Mouse (Mus musculus) megakaryocyte, embryonic 14.5 days (primary cell): ENCODE measurements around the gene Arid5b. TPM values are rescaled to one million over a fixed set of nuclear protein-coding genes. Genes with fewer than 3 reads are reported as not detected.
A peak's percentile ranks its signal among the peaks of the same experiment; 100 is the strongest.

Experiments used
- H3K27me3 ChIP-seq: replicated peaks from 2 replicates; pipeline ENCODE3; 2012; ENCODE audit warnings: inconsistent platforms
- H3K36me3 ChIP-seq: replicated peaks from 2 replicates; pipeline ENCODE3; 2012; ENCODE audit warnings: low read length, inconsistent platforms, mixed read lengths
- H3K4me1 ChIP-seq: 2 replicates; pipeline ENCODE4 v1.6.1; 2012; ENCODE audit warnings: inconsistent platforms
- H3K4me3 ChIP-seq: replicated peaks from 2 replicates; pipeline ENCODE3; 2012; ENCODE audit warnings: moderate library complexity, mild to moderate bottlenecking, inconsistent platforms
- H3K9me3 ChIP-seq: 2 replicates; pipeline ENCODE4 v1.6.1; 2012; ENCODE audit warnings: inconsistent platforms
- FLI1 ChIP-seq: IDR thresholded peaks from 2 replicates; pipeline ENCODE4 v1.6.1; 2012; ENCODE audit warnings: low read length, inconsistent platforms, mixed read lengths
- GATA1 ChIP-seq: IDR thresholded peaks from 3 replicates; pipeline ENCODE4 v1.6.1; 2012; ENCODE audit warnings: mixed read lengths, low read length, inconsistent platforms, borderline replicate concordance
- polyA plus RNA-seq: library from polyadenylated mRNA; stranded (reverse); fragments of >175 nt; gene quantifications from 2 replicates; pipeline ENCODE4 v1.2.3, GENCODE M21; 2012; ENCODE audit warnings: low replicate concordance; ENCODE audit not compliant: insufficient read depth

The Arid5b gene
- polyA plus RNA-seq, 1 experiment = 0.63 TPM

GRCm38 (mm10) chr10:68289465-68289864, 10.9 kb upstream of the Arid5b start:
- H3K9me3 ChIP-seq = peaks cover 22% of the 10 kb centered on the region
- H3K27me3 ChIP-seq = no peaks in the 10 kb centered on the region
- no peaks in the 10 kb centered on the region for H3K36me3 ChIP-seq
- H3K4me3 ChIP-seq = no peak overlapping the region
- peaks cover 17% of the 10 kb centered on the region for H3K4me1 ChIP-seq
- TF ChIP-seq FLI1 (no peak), GATA1 (no peak)

DNA sequence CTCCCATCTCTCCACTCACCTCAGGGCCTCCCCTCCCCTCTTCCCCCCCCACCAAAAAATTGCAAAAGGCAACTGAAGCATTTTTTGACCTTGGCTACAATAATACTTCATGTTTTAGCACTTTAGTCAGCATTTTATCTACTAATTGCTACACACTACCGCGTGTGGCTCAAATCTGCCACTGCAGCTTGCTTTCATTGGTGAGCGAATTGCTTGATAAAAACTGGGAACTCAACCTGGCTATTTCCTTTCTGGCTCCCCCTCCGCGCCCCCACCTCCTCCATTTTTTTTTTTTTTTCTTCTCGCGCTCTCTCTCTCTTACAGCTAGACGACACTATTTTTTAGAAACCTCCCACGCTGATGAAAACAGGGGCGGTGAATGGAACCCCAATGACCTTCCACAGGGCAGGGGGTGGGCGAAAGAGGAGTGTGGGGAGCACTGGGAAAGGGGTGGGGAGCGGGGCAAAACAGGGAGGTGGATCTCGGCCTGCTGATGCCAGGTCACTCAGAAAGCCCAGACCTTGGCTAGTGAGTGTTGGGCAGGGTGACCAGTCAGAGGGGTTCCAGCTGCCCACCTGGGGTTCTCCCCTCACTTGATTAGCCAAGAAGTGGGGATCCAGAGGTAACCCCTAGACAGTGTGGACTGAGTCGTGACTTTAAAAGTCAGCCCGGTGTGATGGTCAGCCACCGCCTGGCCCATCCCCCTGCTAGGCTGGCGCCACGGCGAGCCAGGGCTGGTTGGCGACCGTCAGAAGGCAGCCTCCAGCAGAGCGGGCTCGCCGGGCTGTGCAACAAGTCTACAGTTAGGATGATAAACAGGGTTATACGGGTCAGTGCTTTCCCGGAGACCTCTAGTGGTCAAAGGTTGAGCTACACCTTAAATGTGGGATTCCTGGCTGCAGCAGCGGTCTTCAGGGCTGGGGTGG, 4.2 kb upstream of the Arid5b start:
- no peaks in the 10 kb centered on the region for H3K9me3 ChIP-seq
- H3K36me3 ChIP-seq = no peaks in the 10 kb centered on the region
- H3K27me3 ChIP-seq = no peaks in the 10 kb centered on the region
- H3K4me3 ChIP-seq = peak overlapping the region; percentile 93
- TF ChIP-seq FLI1 (no peak), GATA1 (no peak)
- H3K4me1 ChIP-seq = peaks cover 52% of the 10 kb centered on the region

GRCm38 (mm10) chr10:68281775-68282106, 3.2 kb upstream of the Arid5b start:
- TF ChIP-seq GATA1 = no peak
- no peak for TF ChIP-seq FLI1
- Histone ChIP-seq H3K36me3 (no peaks in the 10 kb centered on the region), H3K4me1 (peaks cover 47% of the 10 kb centered on the region), H3K9me3 (no peaks in the 10 kb centered on the region), H3K4me3 (no peak overlapping the region), H3K27me3 (no peaks in the 10 kb centered on the region)

GRCm38 (mm10) chr10:68281076-68281774, 2.7 kb upstream of the Arid5b start:
- no peaks in the 10 kb centered on the region for H3K36me3 ChIP-seq
- no peaks in the 10 kb centered on the region for H3K27me3 ChIP-seq
- no peaks in the 10 kb centered on the region for H3K9me3 ChIP-seq
- TF ChIP-seq FLI1 (no peak), GATA1 (no peak)
- H3K4me1 ChIP-seq = peaks cover 45% of the 10 kb centered on the region
- no peak overlapping the region for H3K4me3 ChIP-seq

GRCm38 (mm10) chr10:68279516-68280501, 1.3 kb upstream of the Arid5b start:
- Histone ChIP-seq H3K9me3 (no peaks in the 10 kb centered on the region), H3K4me3 (peak overlapping the region; percentile 92), H3K27me3 (no peaks in the 10 kb centered on the region), H3K4me1 (peaks cover 48% of the 10 kb centered on the region), H3K36me3 (no peaks in the 10 kb centered on the region)
- TF ChIP-seq GATA1 (no peak), FLI1 (no peak)

- Histone ChIP-seq H3K27me3 (no peaks in the 10 kb centered on the region), H3K9me3 (no peaks in the 10 kb centered on the region), H3K4me1 (peaks cover 33% of the 10 kb centered on the region), H3K36me3 (no peaks in the 10 kb centered on the region), H3K4me3 (peak overlapping the region; percentile 92)
- TF ChIP-seq GATA1 = no peak
- TF ChIP-seq FLI1 = no peak
These were observed 829 bp downstream of the Arid5b start for GRCm38 (mm10) chr10:68277671-68278151.

GRCm38 (mm10) chr10:68276976-68277441, 1.5 kb downstream of the Arid5b start:
- TF ChIP-seq FLI1 = no peak
- TF ChIP-seq GATA1 = no peak
- H3K27me3 ChIP-seq = no peaks in the 10 kb centered on the region
- H3K36me3 ChIP-seq = no peaks in the 10 kb centered on the region
- peak overlapping the region; percentile 92 for H3K4me3 ChIP-seq
- no peaks in the 10 kb centered on the region for H3K9me3 ChIP-seq
- H3K4me1 ChIP-seq = peaks cover 28% of the 10 kb centered on the region; the same call in 1 of the 2 replicates

- Histone ChIP-seq H3K4me3 (peak overlapping the region; percentile 92), H3K9me3 (no peaks in the 10 kb centered on the region), H3K27me3 (no peaks in the 10 kb centered on the region), H3K4me1 (peaks cover 23% of the 10 kb centered on the region; the same call in 1 of the 2 replicates), H3K36me3 (no peaks in the 10 kb centered on the region)
- no peak for TF ChIP-seq FLI1
- TF ChIP-seq GATA1 = no peak
These were observed 2.1 kb downstream of the Arid5b start for GRCm38 (mm10) chr10:68276350-68276975.
